Mouse (Mus musculus): ENCODE results near the gene Irak4.
A peak's percentile ranks its signal among the peaks of the same experiment; 100 is the strongest.

Irak4 gene

DNA sequence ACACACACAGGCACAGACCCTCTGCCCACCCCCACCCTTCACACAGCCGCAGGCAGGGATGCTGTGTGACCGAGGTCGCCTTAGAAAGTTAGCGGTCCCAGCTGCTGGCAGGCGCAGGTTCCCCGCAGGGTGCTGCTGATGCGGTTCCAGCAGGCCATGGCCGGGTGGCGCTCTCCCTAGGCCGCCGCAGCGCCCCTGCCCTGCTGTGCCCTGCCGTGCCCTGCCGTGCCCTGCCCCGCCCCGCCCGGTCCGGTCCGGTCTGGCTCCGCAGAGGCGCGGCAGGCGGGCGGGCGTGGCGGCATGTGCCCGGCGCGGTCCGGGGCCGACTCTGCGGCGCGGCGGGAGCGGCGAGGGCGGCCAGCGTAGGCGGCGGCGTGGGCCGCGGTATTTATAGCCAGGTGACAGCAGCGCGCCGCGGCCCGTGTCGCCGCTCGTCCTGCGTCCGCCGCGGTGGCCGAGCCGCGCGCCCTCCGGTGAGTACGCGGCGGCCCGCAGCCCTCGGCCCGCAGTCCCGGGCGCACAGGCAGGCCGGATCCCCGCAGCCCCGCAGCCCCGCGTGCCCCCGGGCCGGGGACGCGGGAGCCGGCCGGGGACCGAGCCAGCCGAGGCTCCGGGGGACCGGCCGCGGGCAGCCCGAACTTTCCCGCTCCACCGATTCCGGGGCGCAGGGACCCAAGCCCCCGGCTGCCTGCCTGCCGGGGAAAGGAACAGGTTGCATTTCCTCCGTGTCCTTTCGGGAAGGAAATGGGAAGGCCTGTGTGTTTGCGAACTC, 85.6 kb downstream of the Irak4 start, which contains the start of gene Tmem117:
TSS of gene Tmem117 (plus strand) at position 403 of the 772 bp plus-strand sequence.
- DNase-seq = peak; percentile 35

DNA sequence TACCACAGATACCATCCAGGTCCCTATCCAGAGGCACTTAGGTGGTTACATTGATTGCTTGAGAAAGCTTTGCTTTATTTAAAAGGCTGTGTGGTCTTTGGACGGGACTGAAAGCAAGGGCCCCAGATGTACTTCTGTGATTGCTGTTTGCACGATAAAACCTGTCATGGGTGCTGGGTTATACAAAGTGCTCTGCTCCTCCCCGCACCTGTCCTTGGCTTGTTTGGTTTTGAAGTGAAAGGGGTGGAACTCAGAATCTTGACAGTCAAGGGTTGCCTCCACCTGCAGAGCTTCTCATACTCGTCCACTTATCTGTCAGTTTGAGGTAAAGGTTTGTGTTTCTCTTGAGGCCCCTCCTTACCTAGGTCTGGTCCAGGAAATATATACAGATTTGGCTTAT, 87.1 kb downstream of the Irak4 start:
- no peak for DNase-seq

Measured in lung, postnatal 36 days (tissue).